Mouse (Mus musculus): ENCODE results near the gene Crmp1. TPM values are rescaled to one million over a fixed set of nuclear protein-coding genes. Genes with fewer than 3 reads are reported as not detected.
A peak's percentile ranks its signal among the peaks of the same experiment; 100 is the strongest.

The Crmp1 gene
- polyA plus RNA-seq (2016; fragmentation: Nextera tagmentation; extraction: Ambion mirVana) = 9.7 and 11.8 TPM in 2 replicates

- Histone ChIP-seq H3K9me3 (replicated peaks) (no peaks in the 10 kb centered on the region), H3K27me3 (replicated peaks) (peaks cover 78% of the 10 kb centered on the region), H3K36me3 (no peaks in the 10 kb centered on the region), H3K27ac (ENCODE audit: poor library complexity, severe bottlenecking) (no peak within 1 kb of the TSS), H3K4me3 (peak within 1 kb of the TSS; percentile 44), H3K9ac (no peak within 1 kb of the TSS), H3K4me2 (peak within 1 kb of the TSS; percentile 66), H3K4me1 (replicated peaks) (peaks cover 20% of the 10 kb centered on the region)
- WGBS = under 1% methylated on average over 54 of the region's 56 CpGs
- peak; percentile 61 for ATAC-seq (ENCODE audit: insufficient number of reproducible peaks, low FRiP score)
Measured at GRCm38 (mm10) chr5:37241651-37242151, at the start of gene Crmp1. Gene Crmp1 (plus strand): TSS chr5:37241940.

GRCm38 (mm10) chr5:37196196-37196595 is 45.5 kb upstream of the Crmp1 start:
- H3K4me1 ChIP-seq (replicated peaks) = peaks cover 28% of the 10 kb centered on the region
- no peak overlapping the region for H3K4me3 ChIP-seq
- no peaks in the 10 kb centered on the region for H3K9me3 ChIP-seq (replicated peaks)
- H3K27ac ChIP-seq (ENCODE audit: poor library complexity, severe bottlenecking) = no peak overlapping the region
- peaks cover 63% of the 10 kb centered on the region for H3K27me3 ChIP-seq (replicated peaks)
- no peak overlapping the region for H3K4me2 ChIP-seq
- no peak for ATAC-seq (ENCODE audit: insufficient number of reproducible peaks, low FRiP score)
- WGBS = 84% methylated on average over 8 of the region's 8 CpGs
- no peak overlapping the region for H3K9ac ChIP-seq
- no peaks in the 10 kb centered on the region for H3K36me3 ChIP-seq

GRCm38 (mm10) chr5:37196666-37197250 is 45.0 kb upstream of the Crmp1 start:
- Histone ChIP-seq H3K27ac (ENCODE audit: poor library complexity, severe bottlenecking) (no peak overlapping the region), H3K4me1 (replicated peaks) (peaks cover 28% of the 10 kb centered on the region), H3K27me3 (replicated peaks) (peaks cover 57% of the 10 kb centered on the region), H3K36me3 (no peaks in the 10 kb centered on the region), H3K4me2 (no peak overlapping the region), H3K4me3 (no peak overlapping the region), H3K9ac (no peak overlapping the region), H3K9me3 (replicated peaks) (no peaks in the 10 kb centered on the region)
- ATAC-seq (ENCODE audit: insufficient number of reproducible peaks, low FRiP score) = no peak
- WGBS = 59% methylated on average over 10 of the region's 10 CpGs

GRCm38 (mm10) chr5:37197423-37197822 is 44.3 kb upstream of the Crmp1 start:
- Histone ChIP-seq H3K27ac (ENCODE audit: poor library complexity, severe bottlenecking) (no peak overlapping the region), H3K9me3 (replicated peaks) (no peaks in the 10 kb centered on the region), H3K36me3 (no peaks in the 10 kb centered on the region), H3K4me1 (replicated peaks) (peaks cover 28% of the 10 kb centered on the region), H3K4me3 (no peak overlapping the region), H3K4me2 (no peak overlapping the region), H3K27me3 (replicated peaks) (peaks cover 56% of the 10 kb centered on the region), H3K9ac (no peak overlapping the region)
- 68% methylated on average over 3 of the region's 3 CpGs for WGBS
- ATAC-seq (ENCODE audit: insufficient number of reproducible peaks, low FRiP score) = no peak

- no peak overlapping the region for H3K4me2 ChIP-seq
- peaks cover 54% of the 10 kb centered on the region for H3K27me3 ChIP-seq (replicated peaks)
- H3K4me3 ChIP-seq = no peak overlapping the region
- WGBS = 25% methylated on average over 2 of the region's 2 CpGs
- H3K9me3 ChIP-seq (replicated peaks) = no peaks in the 10 kb centered on the region
- H3K9ac ChIP-seq = no peak overlapping the region
- H3K27ac ChIP-seq (ENCODE audit: poor library complexity, severe bottlenecking) = 0 out of 2 replicates have a peak overlapping the region, but pooled peaks have one; percentile 13
- peak; percentile 70 for ATAC-seq (ENCODE audit: insufficient number of reproducible peaks, low FRiP score)
- peaks cover 28% of the 10 kb centered on the region for H3K4me1 ChIP-seq (replicated peaks)
- no peaks in the 10 kb centered on the region for H3K36me3 ChIP-seq
Measured at GRCm38 (mm10) chr5:37198011-37198688, 43.6 kb upstream of the Crmp1 start.

- WGBS = 37% methylated on average over 1 of the region's 1 CpGs
- no peak for ATAC-seq (ENCODE audit: insufficient number of reproducible peaks, low FRiP score)
- Histone ChIP-seq H3K36me3 (no peaks in the 10 kb centered on the region), H3K9ac (no peak overlapping the region), H3K4me2 (no peak overlapping the region), H3K4me1 (replicated peaks) (peaks cover 19% of the 10 kb centered on the region), H3K4me3 (no peak overlapping the region), H3K9me3 (replicated peaks) (no peaks in the 10 kb centered on the region), H3K27me3 (replicated peaks) (peaks cover 23% of the 10 kb centered on the region; the same call in 1 of the 2 replicates), H3K27ac (ENCODE audit: poor library complexity, severe bottlenecking) (no peak overlapping the region)
Measured at GRCm38 (mm10) chr5:37202285-37202684, 39.5 kb upstream of the Crmp1 start.

- Histone ChIP-seq H3K4me1 (replicated peaks) (no peaks in the 10 kb centered on the region), H3K27me3 (replicated peaks) (0 out of 2 replicates have a peak, but pooled peaks cover 10% of the 10 kb centered on the region), H3K27ac (ENCODE audit: poor library complexity, severe bottlenecking) (no peak overlapping the region), H3K9ac (no peak overlapping the region), H3K4me2 (no peak overlapping the region), H3K36me3 (no peaks in the 10 kb centered on the region), H3K4me3 (no peak overlapping the region), H3K9me3 (replicated peaks) (peaks cover 5% of the 10 kb centered on the region; the same call in 1 of the 2 replicates)
- WGBS = 76% methylated on average over 7 of the region's 7 CpGs
- no peak for ATAC-seq (ENCODE audit: insufficient number of reproducible peaks, low FRiP score)
Measured at GRCm38 (mm10) chr5:37204886-37205285, 36.9 kb upstream of the Crmp1 start.

- no peaks in the 10 kb centered on the region for H3K36me3 ChIP-seq
- no peak overlapping the region for H3K4me3 ChIP-seq
- no peak for ATAC-seq (ENCODE audit: insufficient number of reproducible peaks, low FRiP score)
- 72% methylated on average over 1 of the region's 1 CpGs for WGBS
- peaks cover 10% of the 10 kb centered on the region; the same call in 1 of the 2 replicates for H3K27me3 ChIP-seq (replicated peaks)
- peaks cover 5% of the 10 kb centered on the region; the same call in 1 of the 2 replicates for H3K9me3 ChIP-seq (replicated peaks)
- H3K4me1 ChIP-seq (replicated peaks) = no peaks in the 10 kb centered on the region
- no peak overlapping the region for H3K4me2 ChIP-seq
- H3K9ac ChIP-seq = no peak overlapping the region
- no peak overlapping the region for H3K27ac ChIP-seq (ENCODE audit: poor library complexity, severe bottlenecking)
Measured at GRCm38 (mm10) chr5:37205420-37205819, 36.3 kb upstream of the Crmp1 start.

- Histone ChIP-seq H3K4me2 (no peak overlapping the region), H3K4me3 (no peak overlapping the region), H3K27me3 (replicated peaks) (peaks cover 10% of the 10 kb centered on the region; the same call in 1 of the 2 replicates), H3K4me1 (replicated peaks) (no peaks in the 10 kb centered on the region), H3K9ac (no peak overlapping the region), H3K9me3 (replicated peaks) (peaks cover 5% of the 10 kb centered on the region; the same call in 1 of the 2 replicates), H3K27ac (ENCODE audit: poor library complexity, severe bottlenecking) (no peak overlapping the region), H3K36me3 (no peaks in the 10 kb centered on the region)
- WGBS = 57% methylated on average over 2 of the region's 2 CpGs
- ATAC-seq (ENCODE audit: insufficient number of reproducible peaks, low FRiP score) = no peak
Measured at GRCm38 (mm10) chr5:37206364-37206763, 35.4 kb upstream of the Crmp1 start.

- no peaks in the 10 kb centered on the region for H3K36me3 ChIP-seq
- H3K27me3 ChIP-seq (replicated peaks) = peaks cover 3% of the 10 kb centered on the region; the same call in 1 of the 2 replicates
- no peak overlapping the region for H3K4me3 ChIP-seq
- H3K9me3 ChIP-seq (replicated peaks) = peaks cover 4% of the 10 kb centered on the region; the same call in 1 of the 2 replicates
- H3K4me1 ChIP-seq (replicated peaks) = no peaks in the 10 kb centered on the region
- WGBS = 77% methylated on average over 9 of the region's 9 CpGs
- ATAC-seq (ENCODE audit: insufficient number of reproducible peaks, low FRiP score) = no peak
- no peak overlapping the region for H3K9ac ChIP-seq
- no peak overlapping the region for H3K4me2 ChIP-seq
- H3K27ac ChIP-seq (ENCODE audit: poor library complexity, severe bottlenecking) = no peak overlapping the region
Measured at GRCm38 (mm10) chr5:37212938-37213708, 28.6 kb upstream of the Crmp1 start.

GRCm38 (mm10) chr5:37213709-37214103 is 28.0 kb upstream of the Crmp1 start:
- Histone ChIP-seq H3K27ac (ENCODE audit: poor library complexity, severe bottlenecking) (no peak overlapping the region), H3K4me2 (no peak overlapping the region), H3K9me3 (replicated peaks) (no peaks in the 10 kb centered on the region; the same call in 1 of the 2 replicates), H3K36me3 (no peaks in the 10 kb centered on the region), H3K4me1 (replicated peaks) (no peaks in the 10 kb centered on the region), H3K27me3 (replicated peaks) (peaks cover 3% of the 10 kb centered on the region; the same call in 1 of the 2 replicates), H3K9ac (no peak overlapping the region), H3K4me3 (no peak overlapping the region)
- WGBS = 65% methylated on average over 4 of the region's 4 CpGs
- ATAC-seq (ENCODE audit: insufficient number of reproducible peaks, low FRiP score) = no peak
